Mouse (Mus musculus): ENCODE results near the gene Cbx5. TPM values are rescaled to one million over a fixed set of nuclear protein-coding genes. Genes with fewer than 3 reads are reported as not detected.
"Not testable (repeated sequence)": the region's sequence is repeated elsewhere in the genome, so short reads cannot be mapped to it uniquely, and the experiment has no call there.

Cbx5 gene
- 188 and 190 TPM in 2 replicates for polyA plus RNA-seq (2016; fragmentation: Nextera tagmentation; extraction: Ambion mirVana)

DNA sequence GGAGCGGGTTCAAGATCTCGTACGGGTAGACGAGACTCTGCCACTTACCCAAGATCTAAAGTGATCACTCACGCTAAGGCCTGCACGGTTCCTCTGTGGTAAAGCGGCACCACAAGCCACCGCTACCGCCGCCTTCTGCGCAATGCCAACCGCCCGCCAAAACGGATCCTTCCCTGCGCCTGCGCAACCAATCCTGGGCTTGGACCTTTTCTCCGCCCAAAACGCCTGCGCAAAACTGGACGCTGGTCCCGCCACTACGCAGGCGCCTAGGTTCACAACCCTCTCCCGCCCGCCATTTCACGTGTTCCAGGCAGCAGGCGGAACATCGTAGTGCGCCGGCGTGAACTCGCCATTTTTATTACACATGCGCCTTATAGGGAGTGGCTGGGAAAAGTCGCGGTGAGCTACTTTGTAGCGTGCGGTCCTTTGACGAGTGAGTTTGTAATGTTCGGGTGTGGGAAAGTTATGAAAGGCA lies at the start of gene Cbx5:
Gene Cbx5 (minus strand): TSS at position 132 of the 475 bp plus-strand sequence.
- H3K9me3 ChIP-seq (replicated peaks) = no peaks in the 10 kb centered on the region
- H3K4me1 ChIP-seq = peaks cover 35% of the 10 kb centered on the region
- H3K4me2 ChIP-seq (replicated peaks) = peak within 1 kb of the TSS; percentile 86
- peaks cover 33% of the 10 kb centered on the region for H3K36me3 ChIP-seq
- ATAC-seq (ENCODE audit: low FRiP score) = peak; percentile 96
- H3K27ac ChIP-seq = peak within 1 kb of the TSS; percentile 89
- H3K27me3 ChIP-seq = no peaks in the 10 kb centered on the region
- H3K4me3 ChIP-seq = peak within 1 kb of the TSS; percentile 66
- H3K9ac ChIP-seq = peak within 1 kb of the TSS; percentile 78
- WGBS = under 1% methylated on average over 39 of the region's 39 CpGs

DNA sequence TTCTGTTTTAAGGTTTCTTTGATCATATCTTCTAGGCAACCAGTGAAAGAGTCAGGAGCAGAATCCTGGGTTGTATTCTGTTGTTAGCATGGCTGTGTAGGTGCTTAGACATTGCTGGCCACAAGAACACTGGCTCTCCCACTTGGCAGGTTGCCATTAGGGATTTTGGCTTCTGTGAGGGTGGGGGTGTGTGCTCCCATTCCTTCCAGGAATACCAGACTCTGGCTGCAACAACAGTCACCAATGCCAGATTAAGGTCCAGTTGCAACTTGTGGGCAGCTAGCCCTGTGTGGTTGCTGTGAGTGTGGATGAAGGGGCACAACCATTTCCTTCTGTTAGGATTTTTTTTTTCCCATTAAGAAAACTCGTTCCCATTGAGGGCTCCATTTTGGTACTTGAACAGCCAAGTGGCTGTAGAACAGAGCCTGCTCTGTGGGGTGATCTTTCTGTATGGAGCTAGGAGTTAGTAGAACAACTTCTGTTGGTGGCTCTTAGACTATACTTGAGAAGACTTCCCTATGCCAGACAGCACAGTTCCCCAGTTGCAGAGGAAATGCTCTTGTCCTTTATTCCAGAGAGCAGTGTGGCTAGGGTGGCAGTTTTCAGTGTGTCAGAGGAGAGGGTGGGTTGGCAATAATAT lies 46.3 kb upstream of the Cbx5 start:
- Histone ChIP-seq H3K4me3 (no peak overlapping the region), H3K9me3 (replicated peaks) (no peaks in the 10 kb centered on the region), H3K9ac (no peak overlapping the region), H3K4me2 (replicated peaks) (no peak overlapping the region), H3K27ac (peak overlapping the region; percentile 45; the same call in 1 of the 2 replicates), H3K27me3 (no peaks in the 10 kb centered on the region), H3K36me3 (peaks cover 13% of the 10 kb centered on the region; the same call in 1 of the 2 replicates), H3K4me1 (peaks cover 32% of the 10 kb centered on the region)
- 90% methylated on average over 1 of the region's 1 CpGs for WGBS
- ATAC-seq (ENCODE audit: low FRiP score) = no peak

DNA sequence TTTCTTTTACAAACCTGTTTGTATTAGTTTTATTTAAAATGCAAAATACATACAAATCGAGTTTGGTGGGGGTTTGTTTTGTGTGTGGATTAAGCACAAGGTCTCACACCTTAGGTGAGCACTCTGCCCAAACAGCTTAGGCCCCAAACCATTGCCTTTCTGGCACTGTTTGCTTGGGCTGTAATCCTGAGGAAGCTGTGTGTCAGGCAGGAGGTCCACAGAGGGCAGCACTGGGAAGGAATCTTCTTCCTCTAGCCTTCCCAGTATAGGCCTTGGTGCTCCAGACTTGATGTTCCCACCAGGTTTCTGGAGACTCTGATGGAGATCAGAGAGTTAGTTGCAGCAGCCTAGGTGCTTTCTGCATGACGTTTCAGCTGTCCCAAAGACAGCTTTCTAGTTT lies 45.0 kb upstream of the Cbx5 start:
- 40% methylated on average over 2 of the region's 2 CpGs for WGBS
- 0 out of 2 replicates have a peak, but pooled peaks cover 2% of the 10 kb centered on the region for H3K36me3 ChIP-seq
- no peaks in the 10 kb centered on the region for H3K9me3 ChIP-seq (replicated peaks)
- no peaks in the 10 kb centered on the region for H3K27me3 ChIP-seq
- H3K27ac ChIP-seq = peak overlapping the region; percentile 52; the same call in 1 of the 2 replicates
- H3K4me3 ChIP-seq = no peak overlapping the region
- H3K9ac ChIP-seq = peak overlapping the region; percentile 19; the same call in 1 of the 2 replicates
- ATAC-seq (ENCODE audit: low FRiP score) = no peak
- H3K4me1 ChIP-seq = peaks cover 27% of the 10 kb centered on the region
- no peak overlapping the region for H3K4me2 ChIP-seq (replicated peaks)

DNA sequence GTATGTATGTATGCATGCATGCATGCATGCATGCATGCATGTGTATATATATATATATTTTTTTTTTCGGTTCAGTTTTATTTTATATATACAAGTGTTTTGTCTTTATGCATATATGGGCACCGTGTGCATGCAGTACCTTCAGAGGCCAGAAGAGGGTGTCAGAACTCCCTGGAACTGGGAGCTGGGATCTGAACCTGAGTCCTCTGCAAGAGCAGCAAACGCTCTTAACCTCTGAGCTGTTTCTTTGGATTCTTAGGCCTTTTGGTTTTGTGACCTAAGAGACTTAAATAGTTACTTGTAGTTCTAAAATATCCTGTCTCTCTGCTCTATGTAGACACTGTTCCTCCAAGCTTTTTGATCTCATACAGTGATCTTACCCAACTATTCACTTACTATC lies 44.5 kb upstream of the Cbx5 start:
- Histone ChIP-seq H3K36me3 (no peaks in the 10 kb centered on the region), H3K4me1 (peaks cover 22% of the 10 kb centered on the region), H3K9ac (no peak overlapping the region), H3K27me3 (no peaks in the 10 kb centered on the region), H3K4me2 (replicated peaks) (no peak overlapping the region), H3K4me3 (no peak overlapping the region), H3K27ac (no peak overlapping the region), H3K9me3 (replicated peaks) (no peaks in the 10 kb centered on the region)
- 58% methylated on average over 3 of the region's 3 CpGs for WGBS
- no peak for ATAC-seq (ENCODE audit: low FRiP score)

DNA sequence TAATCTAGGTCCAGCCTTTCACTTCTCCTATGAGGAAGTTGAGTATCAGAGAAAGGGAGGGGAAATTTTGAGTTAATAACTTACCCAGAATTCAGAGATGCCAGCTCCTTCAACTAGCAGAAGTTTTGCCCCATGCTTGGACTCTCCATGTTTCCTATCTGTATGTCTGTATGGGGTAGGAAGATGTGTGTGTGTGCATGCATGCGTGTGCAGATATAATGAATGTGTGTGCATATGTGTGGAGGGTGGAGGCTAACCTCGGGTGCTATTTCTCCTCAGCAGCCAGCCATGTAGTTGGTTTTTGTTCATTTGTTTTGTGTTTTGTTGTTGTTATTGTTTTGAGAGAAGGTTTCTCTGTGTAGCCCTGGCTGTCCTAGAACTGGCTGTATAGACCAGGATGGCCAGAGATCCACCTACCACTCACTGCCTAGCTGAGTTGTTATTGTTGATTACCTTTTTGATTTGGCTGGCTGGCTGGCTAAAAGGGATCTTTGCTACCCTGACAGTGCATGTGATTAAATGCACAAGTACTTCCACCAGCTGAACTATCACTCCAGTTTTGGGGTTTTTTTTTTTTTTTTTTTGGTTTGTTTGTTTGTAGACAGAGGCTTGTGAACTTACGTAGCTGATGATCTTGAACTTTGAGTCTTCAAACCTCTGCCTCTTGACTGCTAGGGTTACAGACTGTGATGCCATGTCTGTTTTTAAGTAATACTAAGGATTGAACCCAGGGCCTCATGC lies 42.0 kb upstream of the Cbx5 start:
- H3K9ac ChIP-seq = no peak overlapping the region
- 92% methylated on average over 3 of the region's 3 CpGs for WGBS
- ATAC-seq (ENCODE audit: low FRiP score) = no peak
- no peaks in the 10 kb centered on the region for H3K27me3 ChIP-seq
- no peak overlapping the region for H3K4me2 ChIP-seq (replicated peaks)
- H3K36me3 ChIP-seq = no peaks in the 10 kb centered on the region
- H3K27ac ChIP-seq = no peak overlapping the region
- H3K4me1 ChIP-seq = peaks cover 19% of the 10 kb centered on the region
- no peak overlapping the region for H3K4me3 ChIP-seq
- H3K9me3 ChIP-seq (replicated peaks) = no peaks in the 10 kb centered on the region

DNA sequence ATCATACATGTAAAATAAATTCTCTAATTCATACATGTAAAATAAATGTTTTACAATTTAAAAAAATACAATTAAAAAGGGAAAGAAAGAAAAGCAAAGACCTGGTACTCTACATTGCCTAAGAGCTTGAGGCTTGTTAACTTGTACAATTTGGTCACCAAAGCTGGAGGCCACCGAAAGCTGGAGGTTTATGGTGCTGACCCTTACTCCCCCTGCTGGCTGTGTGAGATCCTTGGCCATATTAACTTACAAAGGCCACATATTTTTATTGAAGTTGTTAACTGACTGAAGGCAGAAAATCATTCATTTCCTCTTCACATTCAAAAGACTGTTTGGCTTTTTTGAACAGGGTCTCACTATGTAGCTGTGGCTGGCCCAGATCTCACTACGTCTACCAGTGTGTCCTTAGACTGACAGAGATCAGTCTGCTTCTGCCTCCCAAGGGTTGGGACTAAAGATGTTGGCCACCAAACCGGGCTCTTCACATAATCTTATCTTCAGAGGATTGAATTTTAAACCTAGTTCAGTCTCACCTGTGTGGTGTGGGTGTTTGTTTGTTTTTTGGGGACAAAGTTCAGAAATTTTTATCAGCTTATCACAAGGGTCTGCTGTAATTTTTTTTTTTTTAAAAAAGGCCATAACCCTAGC lies 41.3 kb upstream of the Cbx5 start:
- H3K9ac ChIP-seq = no peak overlapping the region
- H3K27ac ChIP-seq = no peak overlapping the region
- no peak overlapping the region for H3K4me2 ChIP-seq (replicated peaks)
- no peak for ATAC-seq (ENCODE audit: low FRiP score)
- WGBS = 78% methylated on average over 3 of the region's 3 CpGs
- H3K36me3 ChIP-seq = no peaks in the 10 kb centered on the region
- H3K4me3 ChIP-seq = no peak overlapping the region
- H3K9me3 ChIP-seq (replicated peaks) = no peaks in the 10 kb centered on the region
- H3K4me1 ChIP-seq = peaks cover 16% of the 10 kb centered on the region
- H3K27me3 ChIP-seq = no peaks in the 10 kb centered on the region

DNA sequence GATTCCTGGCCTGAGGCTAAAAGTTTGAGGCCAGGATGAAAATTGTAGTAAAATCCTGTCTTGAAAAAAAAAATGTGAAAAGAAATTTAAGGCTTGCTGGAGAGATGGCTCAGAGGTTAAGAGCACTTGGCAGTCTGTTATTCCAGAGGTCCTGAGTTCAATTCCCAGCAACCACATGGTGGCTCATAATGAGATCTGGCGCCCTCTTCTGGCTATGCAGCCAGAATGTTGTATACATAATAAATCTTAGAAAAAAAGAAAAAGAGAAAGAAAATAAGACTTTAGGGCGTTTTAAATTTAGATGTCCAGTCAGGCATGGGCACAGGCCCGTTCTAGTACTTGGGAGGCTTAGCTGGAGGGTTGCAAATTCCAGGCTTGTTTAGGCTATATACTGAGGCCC lies 40.1 kb upstream of the Cbx5 start:
- H3K36me3 ChIP-seq = no peaks in the 10 kb centered on the region
- no peak overlapping the region for H3K27ac ChIP-seq
- no peak overlapping the region for H3K4me3 ChIP-seq
- H3K27me3 ChIP-seq = no peaks in the 10 kb centered on the region
- H3K9ac ChIP-seq = no peak overlapping the region
- ATAC-seq (ENCODE audit: low FRiP score) = no peak
- H3K4me2 ChIP-seq (replicated peaks) = no peak overlapping the region
- WGBS = 62% methylated on average over 3 of the region's 3 CpGs
- H3K4me1 ChIP-seq = peaks cover 8% of the 10 kb centered on the region
- H3K9me3 ChIP-seq (replicated peaks) = no peaks in the 10 kb centered on the region

DNA sequence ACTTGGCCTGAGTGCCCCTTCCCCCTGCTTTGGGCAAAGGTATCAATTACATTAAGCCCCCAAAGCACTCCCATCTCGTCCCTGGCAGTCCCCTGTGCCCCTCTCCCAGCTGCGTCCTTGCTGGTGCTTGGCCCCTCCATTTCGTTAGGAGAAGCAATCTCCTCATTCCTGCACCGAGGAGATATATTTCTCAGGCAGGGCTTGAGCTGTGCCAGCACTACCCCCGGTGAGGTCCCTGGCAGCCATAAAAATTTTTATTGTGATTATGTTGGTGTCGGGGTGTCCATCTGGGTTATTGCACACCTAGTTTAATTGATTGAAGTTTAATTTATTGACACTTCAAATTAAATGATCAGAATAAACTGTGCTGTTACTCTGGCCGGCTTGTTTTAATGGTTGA lies 38.3 kb upstream of the Cbx5 start:
- ATAC-seq (ENCODE audit: low FRiP score) = no peak
- no peaks in the 10 kb centered on the region for H3K36me3 ChIP-seq
- H3K4me2 ChIP-seq (replicated peaks) = no peak overlapping the region
- H3K9me3 ChIP-seq (replicated peaks) = no peaks in the 10 kb centered on the region
- H3K27ac ChIP-seq = peak overlapping the region; percentile 26; the same call in 1 of the 2 replicates
- H3K4me3 ChIP-seq = no peak overlapping the region
- no peaks in the 10 kb centered on the region for H3K27me3 ChIP-seq
- no peak overlapping the region for H3K9ac ChIP-seq
- peaks cover 22% of the 10 kb centered on the region for H3K4me1 ChIP-seq
- WGBS = 69% methylated on average over 7 of the region's 7 CpGs

DNA sequence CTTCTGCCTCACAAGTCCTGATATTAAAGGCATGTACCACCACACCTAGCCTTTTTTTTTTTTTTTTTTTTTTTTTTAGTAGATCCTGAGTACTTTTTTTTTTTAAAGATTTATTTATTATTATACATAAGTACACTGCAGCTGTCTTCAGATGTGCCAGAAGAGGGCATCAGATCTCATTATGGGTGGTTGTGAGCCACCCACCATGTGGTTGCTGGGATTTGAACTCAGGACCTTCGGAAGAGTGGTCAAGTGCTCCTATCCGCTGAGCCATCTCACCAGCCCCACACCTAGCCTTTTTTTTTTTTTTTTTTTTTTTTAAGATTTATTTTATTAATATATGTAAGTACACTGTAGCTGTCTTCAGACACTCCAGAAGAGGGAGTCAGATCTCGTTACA lies 36.3 kb upstream of the Cbx5 start:
- not testable (repeated sequence) for H3K27ac ChIP-seq; H3K27me3 ChIP-seq; H3K4me3 ChIP-seq; ATAC-seq (ENCODE audit: low FRiP score); H3K36me3 ChIP-seq; H3K9ac ChIP-seq; H3K4me2 ChIP-seq (replicated peaks); H3K9me3 ChIP-seq (replicated peaks)
- H3K4me1 ChIP-seq = peaks cover 22% of the 10 kb centered on the region
- WGBS = 85% methylated on average over 3 of the region's 3 CpGs

DNA sequence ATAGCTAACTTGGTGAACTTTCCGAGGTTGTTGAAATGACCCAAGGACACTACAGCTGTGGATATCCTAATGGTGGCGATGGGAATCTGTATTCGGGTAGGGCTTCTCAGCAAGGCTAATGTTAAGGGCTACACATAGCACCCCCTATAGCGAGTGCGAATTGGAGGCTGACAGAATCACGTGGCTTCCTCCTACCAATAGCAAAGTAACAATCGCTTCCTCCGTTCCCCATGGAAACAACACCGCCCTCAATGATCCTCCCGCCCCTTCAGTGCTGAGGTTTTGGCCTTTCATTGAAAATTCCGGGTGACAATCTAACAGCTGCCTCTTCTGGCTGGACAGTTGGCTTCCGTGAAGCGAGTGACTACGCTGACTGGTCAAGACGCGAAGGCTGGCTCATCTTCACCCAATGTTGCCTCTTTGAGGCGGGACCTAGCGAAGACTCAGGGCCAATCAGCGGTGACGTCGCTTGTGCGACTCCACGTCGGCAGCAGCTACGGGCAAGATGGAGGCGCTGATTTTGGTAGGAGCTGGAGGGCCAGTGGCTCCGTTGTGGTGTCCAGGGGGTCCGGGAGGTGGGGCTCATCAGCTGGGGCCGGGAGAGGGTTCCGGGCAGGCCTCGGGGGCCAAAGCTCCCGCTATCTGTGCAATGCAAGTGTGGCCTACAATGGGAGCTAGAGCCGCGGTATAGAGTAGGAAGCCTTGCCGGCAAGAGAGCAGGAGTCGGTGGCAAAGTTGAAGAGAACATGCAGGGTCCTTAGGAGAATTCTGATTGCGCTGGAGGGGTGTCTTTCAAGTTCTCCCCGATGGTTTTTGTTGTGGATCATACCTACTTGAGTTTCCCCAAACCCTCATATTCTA lies 33.0 kb upstream of the Cbx5 start, which contains the start of gene Copz1:
Gene Copz1 (plus strand): TSS at position 296 of the 861 bp plus-strand sequence.
- Histone ChIP-seq H3K36me3 (no peaks in the 10 kb centered on the region), H3K4me3 (peak within 1 kb of the TSS; percentile 83), H3K27me3 (no peaks in the 10 kb centered on the region), H3K4me2 (replicated peaks) (peak within 1 kb of the TSS; percentile 73), H3K9ac (peak within 1 kb of the TSS; percentile 84), H3K9me3 (replicated peaks) (no peaks in the 10 kb centered on the region), H3K27ac (peak within 1 kb of the TSS; percentile 79), H3K4me1 (peaks cover 18% of the 10 kb centered on the region)
- under 1% methylated on average over 38 of the region's 38 CpGs for WGBS
- peak; percentile 99 for ATAC-seq (ENCODE audit: low FRiP score)

DNA sequence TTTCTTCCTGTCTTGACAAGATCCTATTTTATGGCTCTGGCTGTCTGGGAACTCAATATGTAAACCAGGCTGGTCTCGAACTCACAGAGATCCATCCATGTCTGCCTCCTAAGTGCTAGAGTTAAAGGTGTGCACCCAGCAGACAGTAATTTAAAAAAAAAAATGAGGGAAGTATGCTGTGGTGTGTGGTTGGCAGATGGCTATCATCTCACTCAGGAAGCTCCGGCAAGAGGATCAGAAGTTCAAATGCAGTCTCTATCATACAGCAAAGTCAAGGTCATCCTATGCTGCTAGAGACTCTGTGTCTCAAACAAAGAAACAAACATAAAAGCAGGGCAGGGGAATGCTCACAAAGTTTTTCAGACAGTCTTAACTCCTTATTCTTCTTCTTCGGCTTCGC lies 29.3 kb upstream of the Cbx5 start:
- no peak overlapping the region for H3K4me2 ChIP-seq (replicated peaks)
- WGBS = 83% methylated on average over 4 of the region's 4 CpGs
- H3K4me3 ChIP-seq = no peak overlapping the region
- H3K4me1 ChIP-seq = peaks cover 6% of the 10 kb centered on the region
- H3K36me3 ChIP-seq = no peaks in the 10 kb centered on the region
- H3K9ac ChIP-seq = no peak overlapping the region
- ATAC-seq (ENCODE audit: low FRiP score) = no peak
- H3K27ac ChIP-seq = no peak overlapping the region
- H3K9me3 ChIP-seq (replicated peaks) = no peaks in the 10 kb centered on the region
- H3K27me3 ChIP-seq = no peaks in the 10 kb centered on the region

Measured in hindbrain, embryonic 12.5 days (tissue).